Mouse (Mus musculus) gastrocnemius, adult 8-10 months (tissue): Measurements from ENCODE around the gene Abcc3. TPM values are rescaled to one million over a fixed set of nuclear protein-coding genes. Genes with fewer than 3 reads are reported as not detected.
"Not testable (repeated sequence)": the region's sequence is repeated elsewhere in the genome, so short reads cannot be mapped to it uniquely, and the experiment has no call there.

Experiments used
- DNase-seq, 2 experiments: peaks; one replicate each; pipeline ENCODE4 v3.0.0; 2022; ENCODE audit warnings: low spot score in 2 of 2
- total RNA-seq, 4 experiments: library from RNA; stranded (reverse); gene quantifications; 2 replicates each; pipeline ENCODE4 v1.2.4; 2022

Abcc3 gene
- total RNA-seq, 4 experiments from 2014 or later, result 0.17 to 0.65 (median 0.36) TPM

- DNase-seq, result no peak
These were observed 9.9 kb upstream of the Abcc3 start for GRCm38 (mm10) chr11:94402731-94403130.

- not testable (repeated sequence) for DNase-seq
These were observed 9.2 kb upstream of the Abcc3 start for GRCm38 (mm10) chr11:94402029-94402428.

- DNase-seq, result no peak
These were observed 8.2 kb upstream of the Abcc3 start for GRCm38 (mm10) chr11:94400996-94401395.

- no peak for DNase-seq
These were observed 1.3 kb upstream of the Abcc3 start for GRCm38 (mm10) chr11:94394107-94394506.

DNA sequence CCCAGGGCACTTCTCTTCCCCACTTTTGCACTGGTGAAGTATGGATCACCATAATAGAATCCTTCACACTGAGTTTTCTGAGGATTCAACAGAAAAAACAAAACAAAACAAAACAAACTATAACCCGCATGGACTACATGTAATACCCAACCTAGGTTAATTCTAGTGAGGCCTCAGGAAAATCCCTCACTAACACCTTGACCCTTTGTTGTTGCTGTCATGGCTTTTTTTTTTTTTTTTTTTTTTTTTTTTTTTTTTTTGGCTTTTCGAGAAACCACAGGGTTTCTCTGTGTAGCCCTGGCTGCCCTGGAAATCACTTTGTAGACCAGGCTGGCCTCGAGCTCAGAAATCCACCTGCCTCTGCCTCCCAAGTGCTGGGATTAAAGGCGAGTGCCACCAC is 693 bp upstream of the Abcc3 start:
- not testable (repeated sequence) for DNase-seq

GRCm38 (mm10) chr11:94391661-94392060 is 1.1 kb downstream of the Abcc3 start:
- no peak for DNase-seq

DNA sequence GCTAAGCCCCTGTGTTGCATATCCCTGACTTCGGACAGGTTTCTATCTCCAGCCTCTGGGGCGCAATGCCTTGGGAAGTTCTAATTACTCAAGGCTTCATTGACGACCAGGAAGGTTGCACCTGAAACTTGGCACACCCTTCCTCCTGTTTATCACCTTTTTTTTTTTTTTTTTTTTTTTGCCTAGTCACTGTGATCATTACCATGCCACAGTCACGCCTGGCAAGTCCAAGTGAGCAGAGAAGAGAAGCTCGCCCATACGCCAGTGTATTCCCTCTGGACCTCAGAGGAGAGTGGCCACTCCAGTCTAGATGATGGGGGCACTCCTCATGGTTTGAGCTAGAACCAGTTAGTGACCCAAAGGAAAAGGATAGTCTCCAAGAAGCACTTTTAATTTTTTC is 2.0 kb downstream of the Abcc3 start:
- DNase-seq, result no peak

DNA sequence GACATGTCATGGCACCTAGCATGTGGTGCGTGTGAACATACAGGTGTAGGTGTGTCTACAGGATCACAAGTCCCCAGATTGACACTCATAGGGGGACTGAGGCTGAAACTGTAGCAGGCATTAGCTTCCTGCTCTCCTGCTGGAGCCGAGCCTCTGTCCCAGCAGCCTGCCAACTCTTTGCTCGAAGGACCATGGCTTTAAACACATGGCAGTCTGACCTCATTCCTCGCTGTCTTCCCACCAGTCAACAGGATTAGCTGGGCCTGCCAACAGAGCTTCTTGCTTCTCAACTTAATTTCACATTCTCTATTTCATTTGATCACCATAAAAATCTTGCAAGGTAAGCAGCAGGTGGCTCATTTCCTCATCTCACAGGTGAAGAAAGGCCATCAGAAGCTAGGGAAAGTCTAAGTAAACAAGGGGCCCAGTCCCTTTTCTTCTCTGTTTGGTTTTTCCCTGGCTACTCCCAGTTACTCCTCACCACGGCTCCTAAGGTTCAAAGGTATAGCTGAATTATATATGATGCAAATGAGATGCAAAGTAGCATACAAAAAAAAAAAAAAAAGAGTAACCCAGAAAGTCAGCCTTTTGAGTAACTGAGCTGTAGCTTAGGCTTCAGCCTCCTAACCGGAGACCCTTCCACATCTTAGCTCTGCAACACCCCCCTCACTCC is 2.9 kb downstream of the Abcc3 start:
- no peak for DNase-seq

- DNase-seq, result no peak
These were observed 3.8 kb downstream of the Abcc3 start for GRCm38 (mm10) chr11:94389021-94389420.

GRCm38 (mm10) chr11:94387756-94388155 is 5.0 kb downstream of the Abcc3 start:
- no peak for DNase-seq

DNA sequence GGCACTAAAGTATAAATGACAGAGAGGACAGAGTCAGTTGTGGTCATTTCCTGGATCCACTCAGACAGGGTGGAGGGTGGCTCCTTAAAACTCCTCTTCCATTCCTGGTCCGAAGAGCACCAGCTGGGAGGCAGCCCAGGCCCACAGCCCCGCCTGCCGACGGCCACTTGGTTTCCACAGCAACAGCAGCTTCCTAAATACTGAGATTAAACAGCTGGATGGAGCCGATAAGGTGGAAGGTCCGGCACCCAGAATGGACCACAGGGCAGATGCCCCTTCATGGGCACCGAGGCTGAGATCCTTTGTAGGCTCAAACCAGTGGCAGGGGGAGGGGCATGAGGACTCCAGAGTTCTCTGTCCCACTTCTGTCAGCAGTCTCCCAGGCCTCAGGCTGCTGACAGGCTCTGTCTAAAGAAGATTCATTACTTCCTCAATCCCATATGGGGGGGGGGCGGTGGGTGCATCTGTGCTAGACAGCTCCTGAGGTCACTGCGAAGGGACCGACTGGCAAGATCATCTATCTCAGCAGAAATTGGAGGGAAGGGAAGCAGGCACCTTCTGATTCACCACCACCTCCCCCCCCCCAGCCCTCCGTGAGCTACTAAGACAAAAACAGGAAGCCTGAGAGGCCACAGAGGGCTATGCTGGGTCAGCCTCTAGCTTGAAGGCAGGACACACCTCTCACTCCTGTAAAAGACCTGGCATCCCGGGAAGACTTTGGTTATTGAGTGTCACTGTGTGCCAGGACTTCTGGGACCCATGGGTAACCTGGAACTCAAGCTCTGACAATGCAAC is 6.6 kb downstream of the Abcc3 start:
- no peak for DNase-seq

DNA sequence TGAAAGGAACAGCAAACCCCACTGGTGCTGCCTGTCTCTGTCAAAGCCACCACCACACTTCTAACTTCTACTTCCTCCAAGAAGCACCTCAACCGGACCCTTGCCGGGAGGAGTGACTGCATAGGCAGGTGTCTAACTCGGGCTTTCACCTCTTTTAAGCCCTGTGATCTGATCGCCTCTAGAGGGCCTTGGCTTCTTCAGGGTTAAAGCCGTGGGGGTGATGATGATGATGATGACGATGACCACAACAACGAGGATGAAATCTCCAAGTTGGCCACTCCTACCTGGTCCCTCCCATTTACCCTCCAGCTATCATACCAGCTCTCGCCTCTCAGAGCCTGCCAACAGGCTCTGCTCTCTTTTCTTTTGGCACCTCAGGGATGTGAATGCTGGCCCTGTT is 13.1 kb downstream of the Abcc3 start:
- no peak for DNase-seq

GRCm38 (mm10) chr11:94379061-94379460 is 13.7 kb downstream of the Abcc3 start:
- no peak for DNase-seq

GRCm38 (mm10) chr11:94374276-94374948 is 18.4 kb downstream of the Abcc3 start:
- no peak for DNase-seq

- no peak for DNase-seq
These were observed 22.0 kb downstream of the Abcc3 start for GRCm38 (mm10) chr11:94370809-94371208.

- no peak for DNase-seq
These were observed 22.8 kb downstream of the Abcc3 start for GRCm38 (mm10) chr11:94369981-94370380.

DNA sequence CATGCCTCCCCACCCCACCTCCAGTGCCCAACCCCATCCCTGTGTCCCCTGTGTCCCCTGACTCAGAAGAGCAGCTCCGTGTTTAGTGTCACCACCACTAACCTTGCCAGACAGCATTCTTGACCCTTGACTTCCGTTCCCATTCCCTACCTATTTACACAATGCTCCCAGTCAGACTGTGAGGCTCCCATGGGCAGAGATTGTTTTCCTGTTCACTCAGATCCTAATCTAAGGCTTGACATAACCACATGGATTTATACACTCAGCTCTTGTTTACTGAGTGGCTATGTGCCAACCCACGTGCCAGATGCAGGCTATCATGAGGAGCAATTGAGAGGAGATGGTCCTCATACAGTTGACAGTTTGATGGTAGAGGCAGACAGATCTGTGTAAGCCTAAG is 27.5 kb downstream of the Abcc3 start:
- DNase-seq, result no peak

DNA sequence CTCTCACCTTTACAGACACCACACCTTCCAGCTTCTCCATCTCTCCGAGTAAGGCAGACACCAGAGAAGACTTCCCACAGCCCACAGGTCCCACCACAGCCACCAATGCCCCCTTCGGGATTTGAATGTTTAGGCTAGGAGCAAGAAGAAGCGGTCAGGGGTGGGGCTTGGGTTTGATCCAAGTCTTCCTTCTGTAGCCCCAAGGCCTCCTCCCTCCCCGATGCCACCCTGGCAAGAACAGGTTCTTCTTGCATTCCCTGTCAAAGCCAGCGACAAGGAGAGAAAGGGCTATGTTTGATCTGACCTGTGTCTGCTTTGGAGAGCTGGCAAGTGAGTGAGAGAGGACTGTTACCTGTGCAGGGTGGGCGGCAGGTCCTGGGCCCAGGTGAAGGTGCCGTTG is 29.1 kb downstream of the Abcc3 start:
- DNase-seq, result no peak

DNA sequence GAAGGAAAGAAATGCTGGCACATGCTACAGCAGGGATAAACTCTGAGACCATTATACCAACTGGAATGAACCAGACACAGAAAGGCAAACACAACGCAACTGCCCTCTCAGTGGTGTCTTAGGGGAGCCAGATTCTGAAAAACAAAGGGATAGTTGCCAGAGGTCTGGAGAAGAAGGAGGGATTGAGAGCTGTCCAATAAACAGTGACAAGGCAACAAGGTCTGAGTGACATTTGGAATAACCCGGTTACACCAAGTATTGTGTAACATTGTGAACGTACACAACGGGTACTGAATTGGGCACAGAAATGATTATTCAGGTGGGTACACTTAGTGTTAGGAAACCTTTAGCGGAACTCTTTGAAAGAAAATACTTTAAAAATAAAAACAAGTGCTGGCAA is 30.7 kb downstream of the Abcc3 start:
- no peak for DNase-seq

- no peak for DNase-seq
These were observed 31.5 kb downstream of the Abcc3 start for GRCm38 (mm10) chr11:94361166-94361870.

DNA sequence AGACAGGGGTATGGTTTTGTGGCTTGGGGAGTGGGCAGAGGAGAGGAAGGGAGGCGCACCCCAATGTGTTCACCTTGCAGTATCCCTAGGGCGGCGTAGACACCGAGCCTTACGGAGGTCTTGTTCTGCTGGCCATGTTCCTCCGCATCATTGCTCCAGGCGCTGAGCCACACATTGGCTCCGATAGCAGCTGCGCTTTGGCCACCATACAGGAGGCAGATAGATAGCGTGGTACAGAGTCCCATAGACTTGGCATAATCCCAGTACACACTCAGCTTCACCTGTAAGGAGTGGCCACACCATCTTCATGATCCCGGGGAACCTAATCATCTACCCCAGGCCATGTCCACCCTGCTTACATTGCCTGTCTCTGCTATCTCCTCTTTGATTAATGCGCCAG is 33.6 kb downstream of the Abcc3 start:
- no peak for DNase-seq
